Mouse (Mus musculus): ENCODE measurements around the gene Lcn5. TPM values are rescaled to one million over a fixed set of nuclear protein-coding genes. Genes with fewer than 3 reads are reported as not detected.
"Not testable (repeated sequence)": the region's sequence is repeated elsewhere in the genome, so short reads cannot be mapped to it uniquely, and the experiment has no call there.

Lcn5 gene
- total and polyA plus RNA-seq, 3 experiments, result not detected

DNA sequence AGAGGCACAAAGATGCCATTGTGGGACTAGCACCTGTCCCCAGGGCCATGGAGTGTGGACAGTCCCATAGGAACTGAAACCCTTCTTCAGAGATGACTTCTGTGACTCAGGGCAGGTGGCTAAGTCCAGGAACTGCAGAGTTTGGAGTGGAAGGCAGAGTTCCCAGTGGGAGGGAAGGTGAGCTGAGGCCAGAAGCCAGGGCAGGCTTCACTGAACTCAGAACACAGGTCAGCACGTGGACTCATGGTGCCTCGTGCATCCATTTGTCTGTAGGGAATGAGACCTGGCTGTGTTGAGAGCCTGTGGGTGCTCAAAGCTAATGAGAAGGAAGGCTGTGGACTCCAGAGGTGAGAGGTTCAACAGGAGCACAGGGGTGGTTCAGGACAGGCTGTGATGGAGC, 40.9 kb downstream of the Lcn5 start:
- H3K27ac ChIP-seq (ENCODE audit: control insufficient read depth, low read depth, low read length), result no peak overlapping the region
- H3K9ac ChIP-seq (ENCODE audit: control insufficient read depth, low read depth, low read length, poor library complexity, severe bottlenecking), result no peak overlapping the region
- H3K9me3 ChIP-seq (replicated peaks; ENCODE audit: insufficient read depth, low read length), result no peaks in the 10 kb centered on the region
- H3K4me3 ChIP-seq (ENCODE audit: control insufficient read depth in 1 of 2, insufficient read depth in 1 of 2, low read depth in 2 of 2, low read length in 2 of 2), result no peak overlapping the region
- TF ChIP-seq ELF1 (IDR thresholded peaks at IDR 0.05; ENCODE audit: low read depth, low read length) (no peak), MEF2A (IDR thresholded peaks at IDR 0.05; ENCODE audit: extremely low read depth, insufficient replicate concordance, low read depth, low read length, poor library complexity, severe bottlenecking) (no peak), ZNF384 (IDR thresholded peaks at IDR 0.05; ENCODE audit: low read depth, low read length) (no peak), RAD21 (IDR thresholded peaks at IDR 0.05; ENCODE audit: low read depth, low read length) (no peak), BHLHE40 (IDR thresholded peaks at IDR 0.05; ENCODE audit: borderline replicate concordance, low read depth, low read length) (no peak), ETS1 (IDR thresholded peaks at IDR 0.05; ENCODE audit: low read depth, low read length) (no peak), TCF12 (IDR thresholded peaks at IDR 0.05; ENCODE audit: low read depth, low read length) (no peak), MAFK (IDR thresholded peaks at IDR 0.05; ENCODE audit: borderline replicate concordance, low read depth, low read length) (no peak), ZC3H11A (IDR thresholded peaks at IDR 0.05; ENCODE audit: low read depth, low read length) (no peak), MAZ (IDR thresholded peaks at IDR 0.05; ENCODE audit: low read depth, low read length) (no peak), CTCF (IDR thresholded peaks at IDR 0.05 in 2 of 3, conservative IDR thresholded peaks at IDR 0.05 in 1 of 3; ENCODE audit: control insufficient read depth in 1 of 3, insufficient read depth in 1 of 3, low read depth in 2 of 3, low read length in 3 of 3, poor library complexity in 1 of 3, severe bottlenecking in 1 of 3) (no peak), KAT2A (conservative IDR thresholded peaks at IDR 0.05; ENCODE audit: low read depth, low read length) (no peak), SIN3A (IDR thresholded peaks at IDR 0.05; ENCODE audit: low read length) (no peak)
- H3K36me3 ChIP-seq (ENCODE audit: control insufficient read depth in 1 of 2, insufficient read depth in 2 of 2, low read length in 2 of 2), result no peaks in the 10 kb centered on the region
- peaks cover 2 to 4% of the 10 kb centered on the region in 2 experiments; a peak in 2 of 4 replicates for H3K27me3 ChIP-seq (ENCODE audit: control insufficient read depth in 1 of 2, insufficient read depth in 2 of 2, low read length in 2 of 2)
- no peaks in the 10 kb centered on the region for H3K79me2 ChIP-seq (ENCODE audit: control insufficient read depth, insufficient read depth, low read length, poor library complexity)
- no peaks in the 10 kb centered on the region for H3K4me1 ChIP-seq (ENCODE audit: control insufficient read depth in 1 of 2, insufficient read depth in 2 of 2, low read length in 2 of 2)
- no peak for DNase-seq (ENCODE audit: low read depth, low spot score)

DNA sequence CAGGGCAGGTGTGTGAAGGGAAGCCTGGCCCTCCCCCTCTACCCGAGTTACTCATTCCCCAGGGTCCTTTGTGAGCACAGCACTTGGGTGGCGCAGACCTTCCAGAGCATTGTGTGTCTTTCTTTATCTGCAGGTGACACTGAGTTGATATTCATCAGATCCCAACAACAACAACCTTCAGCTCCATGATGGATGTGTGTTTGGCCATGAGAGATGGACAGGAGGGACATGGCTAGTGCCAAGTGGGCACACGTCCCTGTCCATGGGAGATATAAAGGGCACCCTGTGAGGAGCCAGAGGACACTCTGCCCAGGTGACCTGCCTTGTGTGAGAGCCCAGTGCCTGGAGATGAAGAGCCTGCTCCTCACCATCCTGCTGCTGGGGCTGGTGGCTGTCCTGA, 42.0 kb downstream of the Lcn5 start, which contains the start of gene Obp2a:
Obp2a (plus strand) TSS at position 301 of the 400 bp plus-strand sequence.
- not testable (repeated sequence) for H3K4me3 ChIP-seq (ENCODE audit: control insufficient read depth in 1 of 2, insufficient read depth in 1 of 2, low read depth in 2 of 2, low read length in 2 of 2); H3K36me3 ChIP-seq (ENCODE audit: control insufficient read depth in 1 of 2, insufficient read depth in 2 of 2, low read length in 2 of 2)

DNA sequence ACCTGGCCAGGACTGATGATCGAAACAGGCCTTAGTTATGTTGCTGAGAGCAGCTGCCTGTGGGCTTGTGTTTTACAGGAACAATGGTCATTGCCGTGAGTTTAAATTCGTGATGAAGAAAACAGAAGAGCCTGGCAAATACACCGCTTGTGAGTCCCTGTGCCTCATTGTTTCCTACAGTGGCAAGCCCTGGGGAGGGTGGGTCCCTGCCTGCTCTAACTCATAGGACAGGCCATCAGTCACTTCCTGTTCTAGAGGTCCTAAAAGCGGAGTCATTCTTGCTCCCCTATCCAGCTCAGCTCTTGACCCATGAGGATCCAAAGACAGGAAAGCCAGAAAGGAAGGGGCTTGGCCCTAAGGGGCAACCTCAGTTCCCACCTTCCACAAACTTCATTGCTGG, 43.2 kb downstream of the Lcn5 start:
- TF ChIP-seq SIN3A (IDR thresholded peaks at IDR 0.05; ENCODE audit: low read length) (no peak), TBP (IDR thresholded peaks at IDR 0.05; ENCODE audit: low read depth, low read length) (no peak), HCFC1 (IDR thresholded peaks at IDR 0.05; ENCODE audit: low read depth, low read length) (no peak), GABPA (IDR thresholded peaks at IDR 0.05; ENCODE audit: low read depth, low read length) (no peak), ELF1 (IDR thresholded peaks at IDR 0.05; ENCODE audit: low read depth, low read length) (no peak), BHLHE40 (IDR thresholded peaks at IDR 0.05; ENCODE audit: borderline replicate concordance, low read depth, low read length) (no peak)
- Histone ChIP-seq H3K36me3 (ENCODE audit: control insufficient read depth in 1 of 2, insufficient read depth in 2 of 2, low read length in 2 of 2) (no peaks in the 10 kb centered on the region), H3K27ac (ENCODE audit: control insufficient read depth, low read depth, low read length) (no peak overlapping the region), H3K4me1 (ENCODE audit: control insufficient read depth in 1 of 2, insufficient read depth in 2 of 2, low read length in 2 of 2) (no peaks in the 10 kb centered on the region), H3K9ac (ENCODE audit: control insufficient read depth, low read depth, low read length, poor library complexity, severe bottlenecking) (no peak overlapping the region), H3K4me3 (ENCODE audit: control insufficient read depth in 1 of 2, insufficient read depth in 1 of 2, low read depth in 2 of 2, low read length in 2 of 2) (no peak overlapping the region), H3K27me3 (ENCODE audit: control insufficient read depth in 1 of 2, insufficient read depth in 2 of 2, low read length in 2 of 2) (peaks cover 2 to 4% of the 10 kb centered on the region in 2 experiments; a peak in 3 of 4 replicates), H3K79me2 (ENCODE audit: control insufficient read depth, insufficient read depth, low read length, poor library complexity) (no peaks in the 10 kb centered on the region), H3K9me3 (replicated peaks; ENCODE audit: insufficient read depth, low read length) (no peaks in the 10 kb centered on the region)
- no peak for DNase-seq (ENCODE audit: low read depth, low spot score)

More for the DNA sequence above, 42.0 kb downstream of the Lcn5 start, which contains the start of gene Obp2a:
- not testable (repeated sequence) for DNase-seq (ENCODE audit: low read depth, low spot score); H3K4me1 ChIP-seq (ENCODE audit: control insufficient read depth in 1 of 2, insufficient read depth in 2 of 2, low read length in 2 of 2); H3K9me3 ChIP-seq (replicated peaks; ENCODE audit: insufficient read depth, low read length); H3K27ac ChIP-seq (ENCODE audit: control insufficient read depth, low read depth, low read length); H3K79me2 ChIP-seq (ENCODE audit: control insufficient read depth, insufficient read depth, low read length, poor library complexity); H3K27me3 ChIP-seq (ENCODE audit: control insufficient read depth in 1 of 2, insufficient read depth in 2 of 2, low read length in 2 of 2); H3K9ac ChIP-seq (ENCODE audit: control insufficient read depth, low read depth, low read length, poor library complexity, severe bottlenecking)

Data from MEL (cell line).